Mouse (Mus musculus) lung, postnatal 10 days (tissue): ENCODE results near the gene Ehd4.

ENCODE experiments used
- DNase-seq: peaks from one replicate; pipeline ENCODE4 v3.0.0; 2021

Ehd4 gene

GRCm38 (mm10) chr2:120154361-120154894 lies at the start of gene Ehd4:
TSS of gene Ehd4 (minus strand) at chr2:120154606.
- DNase-seq = peak; percentile 99

- DNase-seq = no peak
Measured at GRCm38 (mm10) chr2:120203742-120204141, 49.3 kb upstream of the Ehd4 start.

DNA sequence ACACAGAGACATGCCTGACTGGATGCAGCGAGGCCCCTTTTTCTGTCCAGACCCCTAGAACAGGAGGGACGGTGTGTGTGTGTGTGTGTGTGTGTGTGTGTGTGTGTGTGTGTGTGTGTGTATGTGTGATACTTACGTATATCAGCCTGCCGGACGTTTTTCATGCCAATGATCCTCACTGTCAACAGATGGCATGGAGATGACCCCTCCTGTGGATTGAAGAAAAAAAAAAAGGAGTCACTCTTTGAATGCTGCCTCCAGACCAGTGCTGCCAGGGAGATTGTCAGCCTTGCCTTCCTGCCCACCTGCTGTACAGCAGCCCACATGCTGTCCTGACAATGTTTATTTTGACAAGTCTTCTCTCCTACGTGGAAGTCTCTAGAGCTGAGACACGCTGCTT lies 45.7 kb upstream of the Ehd4 start:
- no peak for DNase-seq

DNA sequence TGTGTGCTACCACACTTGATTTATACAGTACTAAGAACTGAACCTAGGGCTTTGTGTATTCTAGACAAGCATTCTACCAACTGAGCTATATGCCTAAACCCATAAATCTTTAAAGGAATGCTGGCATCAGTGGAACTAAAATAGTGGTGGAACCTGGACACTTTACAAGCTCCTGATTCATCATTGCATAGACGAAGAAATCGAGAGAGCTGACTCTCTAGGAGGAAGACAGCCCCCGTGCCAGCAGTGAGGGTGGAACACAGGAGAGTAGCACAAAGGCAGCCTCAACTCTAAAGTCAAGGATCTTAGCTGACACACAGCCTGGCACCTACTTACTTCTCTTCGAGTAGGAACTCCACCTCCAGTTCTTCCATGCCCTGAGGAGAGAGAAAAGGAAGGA lies 33.8 kb upstream of the Ehd4 start:
- DNase-seq = no peak

DNA sequence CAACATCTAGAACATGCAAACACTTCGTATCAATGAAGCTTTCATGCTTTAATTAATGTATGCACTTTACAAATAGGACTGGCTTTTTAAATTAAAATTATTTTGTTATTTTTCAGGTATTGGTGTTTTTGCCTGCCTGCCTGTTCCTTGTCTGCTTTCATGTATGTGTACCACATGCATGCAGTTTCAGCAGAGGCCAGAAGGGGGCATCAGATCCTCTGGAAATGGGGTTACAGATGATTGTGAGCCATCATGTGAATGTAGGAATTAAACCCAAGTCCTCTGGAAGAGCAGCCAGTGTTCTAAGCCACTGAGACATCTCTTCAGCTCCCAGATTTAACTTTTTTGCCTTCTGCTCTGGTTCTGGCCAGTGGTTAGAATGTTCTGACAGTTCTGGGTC lies 33.2 kb upstream of the Ehd4 start:
- no peak for DNase-seq

- peak; percentile 13 for DNase-seq
Measured at GRCm38 (mm10) chr2:120185527-120186276, 31.3 kb upstream of the Ehd4 start.

DNA sequence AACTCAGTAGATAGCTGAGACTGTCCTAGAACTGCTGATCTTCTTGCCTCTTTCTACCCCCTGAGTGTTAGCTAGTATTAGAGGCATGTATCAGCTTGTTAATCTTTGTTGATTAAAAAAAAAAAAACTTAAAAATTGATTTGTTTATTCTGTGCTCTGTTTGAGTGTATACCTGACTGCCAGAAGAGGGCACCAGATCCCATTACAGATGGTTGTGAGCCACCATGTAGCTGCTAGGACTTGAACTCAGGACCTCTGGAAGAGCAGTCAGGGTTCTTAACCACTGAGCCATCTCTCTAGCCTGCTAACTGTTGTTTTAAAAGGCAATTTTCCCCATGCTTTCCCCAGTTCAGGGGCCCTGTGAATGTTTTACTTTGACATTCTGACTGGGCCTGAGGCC lies 24.5 kb upstream of the Ehd4 start:
- DNase-seq = no peak

DNA sequence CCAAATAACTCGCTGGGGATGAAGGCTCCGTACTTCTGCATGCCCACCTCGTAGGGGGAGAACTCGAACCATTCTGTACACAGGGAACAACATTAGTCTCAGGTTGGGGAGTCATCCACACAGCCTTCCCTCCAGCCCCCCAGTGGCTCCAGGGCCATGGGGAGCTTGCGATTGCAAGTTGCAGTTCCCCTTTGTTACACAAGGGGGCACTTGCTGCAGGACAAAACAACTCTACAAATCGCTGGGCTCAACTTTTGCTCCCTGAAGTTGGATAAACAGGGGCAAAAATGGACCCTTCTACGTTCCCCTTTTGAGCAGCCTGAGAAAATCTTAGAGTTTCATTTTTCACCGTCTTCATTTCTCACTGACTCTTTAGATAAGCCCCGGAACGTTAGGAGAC lies 19.3 kb upstream of the Ehd4 start:
- peak; percentile 71 for DNase-seq

GRCm38 (mm10) chr2:120171362-120171761 lies 17.0 kb upstream of the Ehd4 start:
- DNase-seq = no peak

DNA sequence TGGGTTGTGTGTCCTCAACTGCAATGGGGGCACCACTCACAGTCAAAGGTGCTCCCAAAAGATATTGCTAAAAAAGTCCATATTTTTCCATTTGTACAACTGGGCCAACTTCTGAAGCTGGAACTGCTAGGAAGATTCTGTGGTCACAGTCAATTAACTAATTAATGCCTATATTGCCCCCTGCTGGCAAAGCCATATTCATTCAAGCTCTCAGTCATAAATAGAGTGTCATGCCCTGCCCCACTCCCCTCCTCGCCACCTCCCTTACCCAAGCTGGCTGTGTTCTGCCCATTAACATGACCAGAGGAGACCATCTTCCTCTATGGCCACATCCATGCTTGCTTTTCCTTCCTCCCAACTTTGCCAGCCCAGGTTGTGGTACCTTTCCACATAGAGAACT lies 16.3 kb upstream of the Ehd4 start:
- peak; percentile 82 for DNase-seq

DNA sequence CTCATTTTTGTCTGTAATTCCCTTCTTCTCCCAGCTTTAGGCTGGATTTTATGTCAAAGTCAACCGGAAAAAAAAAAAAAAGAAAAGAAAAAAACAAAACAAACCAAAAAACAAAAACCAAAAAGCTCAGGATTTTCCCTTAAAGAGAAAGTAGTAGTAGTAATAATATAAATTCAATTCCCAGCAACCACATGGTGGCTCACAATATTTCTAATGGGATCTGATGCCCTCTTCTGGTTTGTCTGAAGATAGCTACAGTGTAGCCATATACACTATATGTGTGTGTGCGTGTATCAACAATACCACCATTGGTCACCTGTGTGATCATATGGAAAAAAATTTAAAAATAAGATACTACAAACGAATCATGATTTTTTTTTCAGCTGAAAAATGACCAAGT lies 15.0 kb upstream of the Ehd4 start:
- DNase-seq = no peak

DNA sequence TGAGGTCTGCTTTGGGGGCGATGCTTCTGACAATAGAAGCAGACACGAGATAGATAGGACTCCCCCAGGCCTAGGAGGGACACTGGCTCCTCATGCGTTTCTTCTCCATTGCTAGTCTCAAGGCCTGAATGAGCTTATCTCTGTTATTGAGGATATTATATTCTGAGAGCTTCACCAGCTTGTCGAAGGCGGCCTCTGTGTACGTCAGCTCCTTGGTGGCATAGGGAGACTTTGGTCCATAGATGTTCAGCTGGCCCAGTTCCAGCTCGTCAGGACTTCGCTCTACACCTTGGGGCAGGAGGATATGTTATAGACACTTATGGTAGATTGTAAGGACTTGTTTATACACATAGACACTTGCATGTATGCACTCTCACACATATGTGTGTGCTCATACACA lies 13.4 kb upstream of the Ehd4 start:
- no peak for DNase-seq

DNA sequence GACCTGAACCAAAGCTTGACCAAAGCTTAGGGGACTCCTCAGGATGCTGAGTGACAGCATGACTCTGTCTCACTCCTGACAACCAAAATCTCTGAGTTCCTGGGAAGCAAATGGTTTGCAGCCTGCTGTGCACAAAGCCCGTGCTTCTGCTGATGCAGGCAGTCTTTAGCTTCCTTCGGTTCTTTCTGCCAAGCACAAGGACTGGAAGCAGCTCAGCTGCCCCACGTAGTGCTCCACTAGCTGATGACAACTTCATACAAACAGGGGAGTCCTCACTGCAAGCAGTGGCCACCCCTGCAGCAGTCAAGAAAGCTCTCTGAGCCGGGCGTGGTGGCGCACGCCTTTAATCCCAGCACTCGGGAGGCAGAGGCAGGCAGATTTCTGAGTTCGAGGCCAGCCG lies 11.1 kb upstream of the Ehd4 start:
- no peak for DNase-seq

- no peak for DNase-seq
Measured at GRCm38 (mm10) chr2:120159434-120159833, 5.0 kb upstream of the Ehd4 start.

- peak; percentile 47 for DNase-seq
Measured at GRCm38 (mm10) chr2:120158846-120159245, 4.4 kb upstream of the Ehd4 start.

DNA sequence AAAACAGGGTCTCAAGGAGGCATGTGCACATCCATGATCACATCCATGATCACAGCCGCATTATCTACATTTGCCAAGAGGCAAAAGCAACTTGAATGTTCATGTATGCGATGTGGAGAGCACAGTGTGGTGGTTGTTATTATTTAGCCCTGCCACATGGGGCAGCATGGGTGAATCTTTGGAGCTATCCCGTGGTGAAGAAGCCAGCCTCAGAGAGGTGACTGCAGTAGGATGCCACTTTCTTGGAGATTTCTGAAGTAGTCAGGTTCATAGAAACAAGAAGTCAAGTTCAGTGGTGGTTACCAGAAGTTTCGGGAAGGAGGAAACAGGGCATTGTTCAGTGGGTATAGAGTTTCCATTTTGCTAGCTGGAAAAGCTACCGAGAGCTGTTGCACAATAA lies 3.6 kb upstream of the Ehd4 start:
- DNase-seq = no peak

- no peak for DNase-seq
Measured at GRCm38 (mm10) chr2:120157606-120158005, 3.2 kb upstream of the Ehd4 start.

DNA sequence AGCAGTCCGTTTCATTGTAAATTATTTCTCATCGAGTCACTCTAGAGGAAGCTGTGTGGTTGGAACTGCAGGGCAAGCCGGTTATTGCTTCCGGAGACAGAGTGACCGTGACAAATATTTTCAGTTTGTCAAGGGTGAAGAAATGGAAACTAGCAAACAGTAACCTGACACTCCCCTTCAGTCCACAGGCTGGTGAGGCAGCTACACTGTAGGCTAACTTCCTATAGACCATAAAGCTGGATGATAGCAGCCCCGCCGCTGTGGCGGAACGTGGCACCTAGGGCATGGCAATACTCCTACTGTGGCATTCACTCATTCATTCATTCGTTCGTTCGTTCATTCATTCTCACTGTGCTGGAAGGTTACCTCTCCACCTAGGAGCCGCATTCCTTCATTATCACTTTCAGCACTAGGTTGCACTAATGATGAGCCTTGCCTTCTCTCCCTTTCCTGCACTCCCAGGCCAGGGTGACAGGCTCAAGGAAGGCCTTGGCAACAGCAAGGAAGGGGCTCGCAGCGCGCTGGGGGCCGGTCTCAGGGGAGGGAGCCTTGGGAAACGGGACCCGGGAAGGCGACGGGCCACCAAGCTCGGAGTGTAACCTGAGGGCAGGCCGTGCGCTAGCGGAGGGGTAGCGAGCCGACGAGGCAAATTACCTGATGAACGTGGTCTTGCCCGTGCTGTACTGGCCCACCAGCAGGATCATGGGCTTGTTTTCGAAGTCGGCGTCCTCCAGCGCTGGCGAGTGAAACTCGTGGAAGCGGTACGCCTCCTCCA lies 633 bp downstream of the Ehd4 start:
- no peak for DNase-seq

DNA sequence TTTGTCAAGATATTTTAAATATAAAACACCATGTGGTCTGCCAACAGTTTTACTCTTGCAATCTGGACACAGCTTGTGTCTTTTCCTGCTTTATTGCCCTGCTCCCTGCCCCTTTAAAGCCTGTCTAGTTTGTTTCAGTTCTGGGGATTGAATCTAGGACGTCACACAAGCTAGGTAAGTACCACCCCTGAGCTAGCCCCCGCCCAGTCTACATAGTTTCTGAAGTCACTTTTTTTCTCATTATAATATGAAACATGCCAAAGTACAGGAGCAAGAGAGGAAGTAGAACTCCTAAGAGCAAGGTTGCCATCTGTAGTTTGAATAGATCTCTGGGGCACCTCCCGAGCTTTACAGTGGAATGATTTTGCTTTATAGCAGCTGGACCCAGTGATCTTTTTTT lies 3.8 kb downstream of the Ehd4 start:
- no peak for DNase-seq

DNA sequence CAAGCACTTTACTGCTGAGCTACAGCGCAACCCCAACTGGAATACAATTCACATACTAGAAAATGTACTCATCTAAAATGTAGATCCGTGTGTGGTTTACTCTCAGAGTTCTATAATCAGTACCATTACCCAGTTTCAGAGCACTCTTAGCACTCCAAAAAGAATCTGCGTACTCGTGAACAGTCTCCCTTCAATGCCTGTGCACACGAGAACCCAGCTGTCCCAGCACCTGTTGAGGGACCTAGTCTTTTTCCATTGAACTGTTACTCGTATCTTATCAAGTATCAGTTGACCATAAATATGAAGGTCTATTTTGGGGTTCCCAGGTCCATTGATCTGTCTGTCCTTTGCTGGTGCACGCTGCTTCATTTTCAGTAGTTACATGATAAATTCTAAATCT lies 4.8 kb downstream of the Ehd4 start:
- no peak for DNase-seq

DNA sequence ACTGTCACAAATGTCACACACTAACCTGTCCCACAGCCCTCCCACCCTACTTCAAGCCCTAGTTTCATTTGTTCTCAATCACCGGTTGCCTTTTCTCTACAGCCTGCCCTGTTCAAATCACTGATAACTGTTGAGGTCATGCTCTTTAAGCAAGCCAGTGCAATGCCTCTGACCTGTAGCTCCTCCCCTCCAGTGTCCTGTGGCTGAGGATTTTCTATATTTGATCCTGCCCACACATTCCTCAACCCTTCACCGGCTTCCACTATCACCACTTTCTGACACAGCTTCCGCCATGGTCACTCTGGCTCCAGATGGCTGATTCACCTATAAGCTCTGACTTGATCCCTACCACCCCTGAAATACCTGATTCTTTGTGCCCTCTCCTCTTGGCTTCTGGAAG lies 6.4 kb downstream of the Ehd4 start:
- no peak for DNase-seq

- no peak for DNase-seq
Measured at GRCm38 (mm10) chr2:120147364-120147763, 7.0 kb downstream of the Ehd4 start.

DNA sequence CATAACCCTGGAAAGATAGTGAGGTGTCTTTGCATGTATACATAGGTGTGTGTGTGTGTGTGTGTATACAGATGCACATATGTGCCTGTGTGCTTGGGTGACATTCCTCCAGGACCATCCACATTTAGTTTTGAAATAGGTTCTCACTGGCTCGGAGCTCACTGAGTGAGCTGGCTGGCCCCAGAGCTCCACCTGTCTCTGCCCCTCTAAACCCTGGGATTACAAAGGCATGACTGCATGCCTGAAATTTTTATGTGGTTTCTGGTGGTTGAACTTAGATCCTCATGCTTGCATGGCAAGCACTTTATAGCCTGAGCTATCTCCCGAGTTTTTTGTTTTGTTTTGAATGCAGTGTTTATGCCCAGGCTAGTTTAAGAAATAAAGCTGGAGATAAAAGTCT lies 7.9 kb downstream of the Ehd4 start:
- no peak for DNase-seq

GRCm38 (mm10) chr2:120144390-120144789 lies 10.0 kb downstream of the Ehd4 start:
- DNase-seq = no peak
